Mouse (Mus musculus) heart, postnatal 0 days (tissue): Measurements from ENCODE around the gene Prrt4.

Experiments used
- CTCF ChIP-seq: IDR thresholded peaks from 2 replicates; pipeline ENCODE4 v1.5.1; 2016; ENCODE audit warnings: antibody characterized with exemption, control low read depth, low read depth
- EP300 ChIP-seq: IDR thresholded peaks from 2 replicates; pipeline ENCODE4 v1.6.1; 2016; ENCODE audit warnings: antibody characterized with exemption, low read depth

GRCm38 (mm10) chr6:29126878-29127426, 52.4 kb downstream of the Prrt4 start:
- TF ChIP-seq CTCF = no peak
- TF ChIP-seq EP300 = no peak
